Mouse (Mus musculus) induced T-regulatory cell, adult 2 months (primary cell): ENCODE measurements at regions not wholly inside any gene's neighbourhood (a gene's known extent, or its start where the extent isn't known, plus 50 kb on each side); places are given as distances from the start of the nearest gene placed in this dataset.
"Not testable (repeated sequence)": the region's sequence is repeated elsewhere in the genome, so short reads cannot be mapped to it uniquely, and the experiment has no call there.

ENCODE experiments used
- DNase-seq: peaks from one replicate; pipeline ENCODE4 v3.0.0-alpha.2; 2012; ENCODE audit warnings: low read depth

- no peak for DNase-seq
Observed at GRCm38 (mm10) chr1:194565574-194565973, 52.4 kb upstream of the Plxna2 start.

DNA sequence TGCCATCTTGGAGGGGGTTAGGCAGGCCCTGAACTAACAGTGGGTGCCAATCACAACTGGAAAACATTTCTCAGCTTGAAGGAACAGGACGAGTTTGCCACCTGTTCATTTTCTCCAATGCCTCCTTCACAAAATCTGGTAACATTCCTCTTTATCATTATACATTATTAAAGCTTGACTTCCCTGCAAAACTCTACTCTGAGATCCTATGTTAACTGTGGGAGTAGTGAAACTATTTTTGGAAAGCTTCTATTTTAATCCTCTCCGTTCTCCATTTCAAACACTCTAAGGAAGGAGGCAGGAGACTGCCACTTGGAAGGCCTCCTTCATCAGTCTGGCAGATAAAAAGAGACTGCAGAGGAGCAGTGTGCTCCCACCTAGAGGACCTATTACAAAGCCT lies 54.1 kb upstream of the Plxna2 start:
- no peak for DNase-seq

GRCm38 (mm10) chr1:194561098-194561497 lies 56.9 kb upstream of the Plxna2 start:
- DNase-seq: no peak

DNA sequence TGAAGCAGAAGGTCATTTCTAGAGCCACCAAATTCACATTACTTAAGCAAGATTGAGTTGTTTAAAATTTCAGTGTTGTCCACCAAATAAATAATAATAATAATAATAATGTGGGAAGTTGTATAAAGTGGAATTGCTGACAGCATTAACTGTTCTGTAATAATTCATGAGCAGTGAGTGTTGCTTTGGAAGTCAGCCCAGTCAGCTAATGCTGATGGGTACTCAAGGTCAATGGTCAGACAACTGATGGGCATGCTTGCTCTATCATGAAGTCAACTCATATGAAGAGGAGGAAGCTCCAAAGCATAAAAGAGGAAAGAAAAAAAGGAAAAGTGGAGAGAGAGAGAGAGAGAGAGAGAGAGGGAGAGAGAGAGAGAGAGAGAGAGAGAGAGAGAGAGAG lies 69.4 kb upstream of the Plxna2 start:
- no peak for DNase-seq

DNA sequence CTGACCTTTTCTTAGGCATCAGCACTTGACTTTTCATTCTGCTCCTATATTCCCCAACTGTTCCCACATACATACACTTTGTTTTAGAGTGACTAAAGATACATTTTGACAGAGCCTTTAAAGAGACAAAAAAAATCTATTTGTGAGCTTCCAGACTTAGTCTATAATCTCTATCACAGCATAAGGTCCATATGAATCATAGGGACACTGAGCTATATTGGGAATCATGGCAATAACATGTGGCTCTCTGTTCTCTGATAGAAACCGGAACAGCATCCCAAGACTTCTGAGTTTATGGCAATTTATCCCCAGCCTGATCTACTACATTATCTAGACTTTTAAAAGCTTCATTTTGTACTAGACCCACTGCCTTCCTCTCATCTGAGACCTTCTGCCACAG lies 69.8 kb upstream of the Plxna2 start:
- DNase-seq: no peak

DNA sequence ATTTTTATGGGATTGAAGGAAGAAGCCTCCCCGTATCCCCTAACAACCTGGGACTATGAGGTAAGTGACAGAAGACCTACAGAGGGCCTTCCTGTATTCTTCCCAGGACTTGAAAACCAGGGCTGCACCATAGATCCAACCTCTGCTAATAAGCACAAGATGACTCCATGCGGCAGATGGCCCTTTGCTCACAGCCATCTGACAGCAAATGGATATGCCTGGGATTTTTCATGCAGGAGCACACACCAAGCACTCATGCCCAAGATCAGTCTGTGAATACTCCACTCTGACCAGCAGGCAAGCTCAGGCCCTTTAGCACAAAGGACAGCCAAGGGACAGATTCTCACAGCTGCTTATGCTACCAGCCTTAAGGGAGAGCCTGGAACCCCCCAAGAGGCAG lies 77.1 kb upstream of the Plxna2 start:
- no peak for DNase-seq

GRCm38 (mm10) chr1:194527342-194528165 lies 90.5 kb upstream of the Plxna2 start:
- no peak for DNase-seq

DNA sequence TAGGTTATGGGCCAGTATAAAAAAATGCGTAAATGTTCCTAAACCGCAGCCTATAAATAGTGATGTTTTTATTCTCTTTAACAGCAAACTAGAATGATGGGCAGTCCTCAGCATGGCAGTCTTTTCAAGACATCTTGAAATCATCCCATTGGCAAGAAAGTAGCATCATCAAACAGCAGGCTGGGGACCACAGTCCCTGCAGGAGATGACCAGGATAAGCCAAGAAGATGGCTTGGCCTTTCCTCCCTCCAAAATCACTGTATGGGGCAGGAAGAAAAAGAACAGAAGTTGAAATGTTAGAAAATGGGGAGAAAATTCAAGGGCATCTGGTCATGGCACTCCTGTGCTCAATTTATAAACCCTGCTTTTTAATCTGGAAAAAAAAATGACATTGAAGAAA lies 93.0 kb upstream of the Plxna2 start:
- DNase-seq: no peak

DNA sequence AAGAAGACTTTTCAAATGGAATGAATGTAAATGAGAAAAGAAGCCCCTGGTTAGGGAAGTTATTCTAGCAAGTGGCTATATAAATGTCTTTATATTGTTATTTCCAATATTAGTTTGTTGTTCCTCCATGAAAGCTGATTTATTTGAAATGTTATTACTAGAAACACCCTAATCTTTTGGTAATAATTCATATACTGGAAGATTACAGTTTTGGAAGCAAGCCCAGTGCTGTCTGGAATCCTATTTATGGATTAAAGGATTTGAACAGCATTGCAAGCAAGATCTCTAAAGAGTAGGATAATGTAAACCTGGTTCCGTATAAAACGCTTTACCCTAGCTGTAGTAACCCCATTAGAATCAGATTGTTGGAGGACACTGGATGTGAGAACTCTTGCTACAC lies 96.8 kb upstream of the Plxna2 start:
- no peak for DNase-seq

- DNase-seq: no peak
Observed at GRCm38 (mm10) chr1:194519509-194520220, 98.4 kb upstream of the Plxna2 start.

DNA sequence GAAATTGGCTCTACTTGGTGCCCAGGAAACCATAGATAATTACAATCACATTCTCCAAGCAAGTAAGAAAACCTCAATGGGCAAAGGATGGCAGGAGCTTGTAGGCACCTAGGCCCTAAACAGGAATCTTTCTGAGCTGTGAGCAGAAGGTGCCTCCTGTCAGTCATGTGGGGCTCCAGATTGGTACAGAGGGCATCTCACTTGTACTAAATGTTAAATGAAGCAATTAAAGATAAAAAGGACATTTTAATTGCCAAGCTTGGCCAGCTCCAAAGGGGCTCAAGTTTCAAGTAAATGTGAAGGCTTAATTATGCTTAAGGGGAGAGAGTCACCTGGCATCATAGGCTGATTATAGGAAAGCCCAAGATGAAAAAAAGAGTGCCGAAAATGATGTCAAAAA lies 101.9 kb upstream of the Plxna2 start:
- no peak for DNase-seq

GRCm38 (mm10) chr1:194508314-194508713 lies 109.7 kb upstream of the Plxna2 start:
- no peak for DNase-seq

DNA sequence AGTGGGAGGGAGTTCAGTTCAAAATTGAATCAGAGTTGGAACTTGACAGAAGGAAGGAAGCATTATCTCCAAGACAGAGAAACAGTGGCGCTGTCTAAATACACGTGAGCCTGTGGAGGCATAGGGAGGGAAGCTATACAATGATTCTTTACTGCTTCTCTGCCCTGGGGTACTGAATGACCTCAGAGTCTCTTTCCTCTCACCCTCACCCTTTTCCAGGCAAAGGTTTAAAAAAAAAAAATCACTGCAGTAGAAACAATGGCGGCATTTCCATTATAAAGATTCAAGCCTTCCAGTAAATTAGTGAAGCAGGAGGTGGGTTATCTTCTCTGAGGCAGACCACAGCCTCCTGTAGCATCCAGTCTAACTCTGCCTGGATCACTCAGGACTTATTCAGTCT lies 112.2 kb upstream of the Plxna2 start:
- DNase-seq: no peak

DNA sequence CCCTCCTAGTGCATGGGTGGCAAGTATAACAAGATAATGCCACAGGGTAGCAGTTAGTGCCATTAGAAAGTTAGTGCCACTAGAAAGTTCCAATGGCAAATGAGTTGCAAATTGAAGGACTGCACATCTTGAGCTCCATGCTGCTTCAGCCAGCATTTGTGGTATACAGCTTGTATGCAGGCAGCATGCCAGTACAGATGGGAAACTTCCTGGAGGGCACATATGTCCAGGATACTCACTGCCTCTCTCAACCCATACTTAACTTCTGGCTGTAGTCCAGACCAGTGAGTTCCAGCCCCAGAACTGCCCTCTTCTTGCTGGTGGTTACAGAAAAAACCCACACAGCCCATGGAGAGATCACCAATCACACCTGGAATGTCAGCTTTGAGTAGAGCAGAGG lies 113.8 kb upstream of the Plxna2 start:
- no peak for DNase-seq

DNA sequence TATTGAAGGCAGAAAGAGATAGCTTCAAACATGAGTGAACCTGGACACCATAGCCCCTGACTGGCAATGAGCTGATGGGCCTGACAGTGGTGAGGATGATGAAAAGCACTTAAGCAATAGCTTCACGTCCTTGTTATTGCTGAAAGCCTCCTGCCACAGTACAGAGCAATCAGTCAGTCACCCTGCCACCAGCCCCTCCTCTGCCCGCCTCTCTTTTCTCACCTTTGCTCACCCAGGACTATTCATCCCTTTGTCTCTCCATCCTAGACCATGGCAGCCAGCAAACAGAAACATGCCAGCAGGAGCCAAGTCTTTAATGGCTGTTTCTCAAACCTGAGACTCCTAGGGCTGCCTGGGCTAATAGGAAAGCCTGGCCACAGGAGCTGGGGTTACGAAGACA lies 114.5 kb upstream of the Plxna2 start:
- no peak for DNase-seq

- no peak for DNase-seq
Observed at GRCm38 (mm10) chr1:194496424-194496823, 121.6 kb upstream of the Plxna2 start.

DNA sequence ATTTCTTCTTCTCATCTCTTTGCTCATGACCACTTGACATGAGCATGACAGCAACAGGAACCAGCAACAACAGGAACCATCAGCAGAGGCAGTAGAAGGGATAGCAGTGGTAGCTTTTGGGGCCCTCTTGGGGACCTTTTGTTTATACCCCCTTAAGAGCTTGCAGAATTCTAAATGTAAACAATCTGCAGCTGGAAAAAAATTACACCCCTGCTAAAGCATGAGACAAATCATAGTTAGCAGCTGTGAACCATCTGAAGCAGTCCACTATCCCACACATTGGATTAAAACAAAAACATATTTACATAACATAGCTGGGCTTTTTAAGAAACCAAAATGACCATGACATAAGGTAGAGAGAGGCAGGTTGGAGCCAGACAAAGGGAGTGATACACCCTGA lies 126.9 kb upstream of the Plxna2 start:
- no peak for DNase-seq

- DNase-seq: no peak
Observed at GRCm38 (mm10) chr1:194488126-194488525, 129.9 kb upstream of the Plxna2 start.

DNA sequence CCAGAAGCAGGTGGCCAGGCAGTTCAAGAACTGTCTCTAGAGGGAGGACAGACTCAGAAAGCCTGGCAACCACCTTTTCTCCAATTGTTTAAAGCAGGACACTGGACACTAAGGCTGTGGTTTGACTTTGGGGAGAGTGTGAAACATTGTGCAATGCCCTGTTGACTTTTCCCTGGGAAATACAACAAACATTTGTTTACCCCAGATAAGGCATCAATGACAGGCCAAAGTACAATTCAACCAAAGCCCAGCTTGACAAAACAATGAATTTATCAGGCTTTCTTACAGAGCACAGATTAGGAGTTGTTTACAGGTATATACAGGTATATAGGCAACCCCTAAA lies 135.3 kb upstream of the Plxna2 start:
- no peak for DNase-seq

DNA sequence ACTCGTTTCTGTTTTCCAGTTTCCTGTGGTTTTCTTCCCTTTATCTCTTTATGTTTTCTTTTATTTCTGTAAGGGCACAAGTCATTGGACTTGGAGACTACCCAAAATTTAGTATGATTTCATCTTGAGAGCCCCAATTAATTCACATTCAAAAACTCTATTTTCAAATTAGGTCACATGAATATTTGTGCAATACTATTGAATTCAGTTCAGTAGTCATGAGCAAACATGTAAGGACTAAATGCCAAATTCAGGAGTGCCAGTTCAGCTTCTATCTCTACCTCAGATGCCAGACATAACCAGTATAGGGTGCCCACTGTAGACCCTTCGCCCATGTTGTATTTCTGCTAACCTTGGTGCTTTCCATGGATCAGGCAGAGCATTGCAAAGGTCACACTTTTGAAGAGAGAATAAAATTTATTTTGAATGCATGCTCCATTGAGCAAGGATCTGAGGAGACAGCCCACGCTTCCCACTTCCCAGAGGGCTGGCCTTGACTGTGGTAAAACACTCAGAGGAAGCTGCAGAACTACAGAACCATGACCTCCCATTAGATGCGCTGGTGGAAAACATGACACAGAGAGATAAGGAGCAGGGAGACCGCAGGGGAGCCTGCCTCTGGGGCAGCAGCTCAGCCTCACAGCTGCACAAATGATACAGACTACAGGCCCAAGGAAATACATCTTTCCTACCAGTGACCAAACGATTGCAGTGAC lies 135.9 kb upstream of the Plxna2 start:
- no peak for DNase-seq

GRCm38 (mm10) chr1:194471281-194471680 lies 146.7 kb upstream of the Plxna2 start:
- DNase-seq: not testable (repeated sequence)

DNA sequence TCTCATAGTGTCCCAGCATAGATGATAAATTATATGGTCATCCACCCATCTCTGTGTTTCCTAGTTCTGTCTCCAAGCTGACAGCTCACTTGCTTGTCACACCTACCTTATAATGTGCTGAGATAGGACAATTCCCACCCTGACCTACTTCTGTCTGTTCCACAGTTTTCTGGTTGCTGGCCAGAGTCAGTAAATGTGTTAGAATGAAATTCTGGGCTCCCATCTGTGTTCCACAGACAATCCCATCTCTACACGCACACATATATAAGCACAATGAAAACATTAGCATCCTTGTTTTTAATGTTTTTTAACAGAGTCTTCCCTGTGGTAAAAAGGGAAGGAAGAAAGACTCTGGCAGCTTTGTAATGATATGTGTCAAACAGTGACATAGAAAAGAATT lies 165.5 kb upstream of the Plxna2 start:
- DNase-seq: no peak

DNA sequence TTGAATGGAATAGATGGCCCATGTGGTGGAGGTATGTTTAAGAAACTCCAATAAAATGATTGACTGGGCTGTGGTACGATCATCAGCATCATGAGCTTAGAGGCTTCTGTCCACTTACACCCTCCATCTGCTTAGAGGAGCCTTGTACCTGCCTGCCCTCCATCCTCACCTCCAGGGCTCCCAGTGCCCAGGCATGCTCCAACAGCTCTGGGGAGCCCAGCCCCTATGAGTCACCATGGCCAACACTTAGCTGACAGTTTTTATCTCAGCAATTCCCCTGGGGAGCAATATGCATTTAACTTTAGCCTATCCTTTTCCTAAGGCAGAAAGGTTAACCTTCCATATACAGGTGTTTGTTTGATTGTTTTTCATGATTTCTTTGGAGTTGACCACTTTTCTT lies 174.3 kb upstream of the Plxna2 start:
- DNase-seq: no peak
